Mouse (Mus musculus) hindbrain, embryonic 14.5 days (tissue): ENCODE data around the gene Calcb. TPM values are rescaled to one million over a fixed set of nuclear protein-coding genes. Genes with fewer than 3 reads are reported as not detected.

Source experiments
- ATAC-seq: fragments of 200-750 bp; cut with Nextera tagmentation; 2 replicates; pipeline ENCODE4 v1.8.0; 2017; ENCODE audit warnings: moderate number of reproducible peaks, mild to moderate bottlenecking, moderate TSS enrichment, moderate library complexity; ENCODE audit not compliant: low FRiP score
- DNase-seq: peaks from one replicate; pipeline ENCODE4 v3.0.0-alpha.2; 2015; ENCODE audit warnings: low spot score
- H3K27ac ChIP-seq: fragments of 300-500 bp; sonication (generic); 2 replicates; pipeline ENCODE4 v1.5.1; 2014; ENCODE audit warnings: mild to moderate bottlenecking, moderate library complexity
- H3K27me3 ChIP-seq: fragments of 300-500 bp; sonication (generic); 2 replicates; pipeline ENCODE4 v1.6.1; 2014; ENCODE audit warnings: mild to moderate bottlenecking, low read length, mixed read lengths; ENCODE audit not compliant: control insufficient read depth, insufficient read depth
- H3K36me3 ChIP-seq: fragments of 300-500 bp; sonication (generic); replicated peaks from 2 replicates; pipeline ENCODE4 v1.6.1; 2014; ENCODE audit not compliant: control insufficient read depth, insufficient read depth
- H3K4me1 ChIP-seq: fragments of 300-500 bp; sonication (generic); replicated peaks from 2 replicates; pipeline ENCODE4 v1.6.1; 2014; ENCODE audit warnings: antibody characterized with exemption, low read length, mixed read lengths; ENCODE audit not compliant: control insufficient read depth, insufficient read depth
- H3K4me2 ChIP-seq: fragments of 300-500 bp; sonication (generic); replicated peaks from 2 replicates; pipeline ENCODE4 v1.6.1; 2014; ENCODE audit warnings: mild to moderate bottlenecking, moderate library complexity
- H3K4me3 ChIP-seq: fragments of 300-500 bp; sonication (generic); replicated peaks from 2 replicates; pipeline ENCODE4 v1.5.1; 2014; ENCODE audit warnings: mild to moderate bottlenecking, low read length
- H3K9ac ChIP-seq: fragments of 300-500 bp; sonication (generic); 2 replicates; pipeline ENCODE4 v1.6.1; 2014
- H3K9me3 ChIP-seq: fragments of 300-500 bp; sonication (generic); 2 replicates; pipeline ENCODE4 v1.6.1; 2016; ENCODE audit warnings: low read length; ENCODE audit not compliant: control insufficient read depth
- WGBS: fragments of 180-500 bp; shearing (Covaris S2); extraction: QIAGEN DNeasy Blood & Tissue Kit; methylation state at CpG from one replicate; pipeline ENCODE4 v1.1.7; 2014; 5-methylcytosine and 5-hydroxymethylcytosine counted together
- polyA plus RNA-seq: library from polyadenylated mRNA; unstranded; fragments of >200 nt; fragmentation: Nextera tagmentation; extraction: Ambion mirVana; gene quantifications from 2 replicates; pipeline ENCODE4 v1.2.1, GENCODE M21; 2014

Gene Calcb
- 11.2 and 11.6 TPM in 2 replicates for polyA plus RNA-seq

DNA sequence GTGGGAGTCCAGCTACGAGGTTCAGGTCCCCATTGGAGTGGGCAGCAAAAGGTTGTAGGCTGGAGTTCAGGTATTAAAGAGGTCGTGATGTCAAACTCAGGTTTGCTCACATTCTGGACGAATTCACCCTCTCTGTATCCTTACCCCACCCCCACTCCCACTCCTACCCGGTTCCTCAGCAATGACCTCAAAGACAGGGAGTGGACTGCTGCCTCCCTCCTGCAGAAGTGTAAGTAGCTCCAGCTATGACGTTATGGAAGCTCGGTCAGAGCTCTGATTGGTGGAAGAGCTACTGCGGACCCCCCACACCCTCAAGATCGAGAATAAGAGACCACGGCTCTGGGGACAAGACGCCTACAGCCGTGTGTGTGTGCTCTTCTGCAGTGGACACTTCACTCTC, at the start of gene Calcb:
Calcb (plus strand) TSS at position 344 of the 400 bp plus-strand sequence.
- DNase-seq = no peak
- ATAC-seq = no peak
- WGBS = 6% methylated on average over 11 of the region's 11 CpGs
- Histone ChIP-seq H3K27ac (no peak within 1 kb of the TSS), H3K27me3 (peaks cover 36% of the 10 kb centered on the region), H3K36me3 (no peaks in the 10 kb centered on the region), H3K4me1 (peaks cover 9% of the 10 kb centered on the region), H3K4me3 (peak within 1 kb of the TSS; percentile 12), H3K4me2 (peak within 1 kb of the TSS; percentile 41), H3K9ac (no peak within 1 kb of the TSS), H3K9me3 (no peaks in the 10 kb centered on the region)

DNA sequence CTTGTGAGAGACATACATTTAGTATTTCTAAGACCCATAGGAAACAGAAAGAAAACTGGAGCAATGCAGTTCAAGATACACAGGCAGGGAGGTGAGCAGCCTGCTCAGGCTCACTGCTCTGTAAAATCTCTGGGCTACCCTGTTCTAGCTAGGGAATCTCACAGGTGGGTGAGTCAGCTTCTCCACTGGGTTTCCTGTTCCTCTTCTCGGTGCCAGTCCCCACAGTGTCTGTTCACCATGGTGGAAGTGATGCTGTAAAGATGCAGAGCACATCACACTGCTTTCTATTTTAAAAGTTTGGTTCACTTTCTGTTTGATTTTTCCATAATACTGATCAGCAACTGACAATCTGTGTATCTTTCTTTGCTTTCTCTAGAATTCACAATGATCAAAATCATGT, 47.0 kb upstream of the Calcb start:
- no peak overlapping the region for H3K9ac ChIP-seq
- H3K36me3 ChIP-seq = no peaks in the 10 kb centered on the region
- H3K4me1 ChIP-seq = no peaks in the 10 kb centered on the region
- no peaks in the 10 kb centered on the region for H3K27me3 ChIP-seq
- H3K4me3 ChIP-seq = no peak overlapping the region
- ATAC-seq (no peak), DNase-seq (no peak)
- H3K9me3 ChIP-seq = no peaks in the 10 kb centered on the region
- WGBS = 86% methylated on average over 1 of the region's 1 CpGs
- no peak overlapping the region for H3K4me2 ChIP-seq
- no peak overlapping the region for H3K27ac ChIP-seq

DNA sequence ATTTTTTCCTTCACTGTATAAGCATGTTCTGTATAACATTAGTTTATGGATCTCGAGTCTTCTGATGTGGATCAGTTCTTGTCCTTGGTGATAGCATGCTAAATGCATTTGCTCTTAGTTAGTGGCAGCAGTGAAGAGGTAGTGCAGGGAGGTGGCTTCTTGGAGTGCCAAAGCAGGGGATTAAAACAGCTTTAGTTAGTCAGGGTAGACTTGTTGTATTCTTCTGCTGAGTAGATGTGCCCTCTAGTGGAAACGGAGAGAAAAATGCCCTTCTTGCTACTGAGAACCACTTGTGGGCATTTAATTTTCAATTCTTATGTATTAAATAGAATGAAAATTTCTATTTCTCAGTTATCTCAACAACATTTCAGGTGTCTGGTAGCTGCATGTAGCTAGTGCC, 45.7 kb upstream of the Calcb start:
- no peak overlapping the region for H3K9ac ChIP-seq
- no peaks in the 10 kb centered on the region for H3K9me3 ChIP-seq
- H3K4me2 ChIP-seq = no peak overlapping the region
- H3K27ac ChIP-seq = no peak overlapping the region
- ATAC-seq = no peak
- H3K27me3 ChIP-seq = no peaks in the 10 kb centered on the region
- no peaks in the 10 kb centered on the region for H3K36me3 ChIP-seq
- WGBS = 30% methylated on average over 2 of the region's 2 CpGs
- peak; percentile 66 for DNase-seq
- no peak overlapping the region for H3K4me3 ChIP-seq
- H3K4me1 ChIP-seq = no peaks in the 10 kb centered on the region

DNA sequence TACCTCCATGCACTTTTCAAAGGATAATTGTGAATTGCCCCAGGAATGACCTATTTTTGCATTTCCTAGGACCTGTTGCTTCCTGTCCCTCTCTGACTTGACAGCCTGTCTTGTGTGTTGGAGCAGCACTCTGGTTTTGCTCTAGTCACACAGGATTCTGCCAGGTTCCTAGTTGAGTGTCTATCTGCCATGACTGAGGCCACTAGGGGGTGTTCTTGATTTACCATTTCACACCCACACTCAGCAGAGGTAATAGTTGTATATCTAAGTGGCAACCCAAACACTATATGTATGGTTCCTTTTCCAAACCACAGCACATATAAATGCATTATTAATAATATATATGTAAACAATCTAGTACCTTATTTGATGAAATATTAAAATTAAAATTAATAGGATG, 26.1 kb upstream of the Calcb start:
- no peak for DNase-seq
- Histone ChIP-seq H3K36me3 (no peaks in the 10 kb centered on the region), H3K27ac (no peak overlapping the region), H3K27me3 (no peaks in the 10 kb centered on the region), H3K4me2 (no peak overlapping the region), H3K9me3 (no peaks in the 10 kb centered on the region), H3K9ac (no peak overlapping the region), H3K4me1 (no peaks in the 10 kb centered on the region), H3K4me3 (no peak overlapping the region)
- no peak for ATAC-seq

DNA sequence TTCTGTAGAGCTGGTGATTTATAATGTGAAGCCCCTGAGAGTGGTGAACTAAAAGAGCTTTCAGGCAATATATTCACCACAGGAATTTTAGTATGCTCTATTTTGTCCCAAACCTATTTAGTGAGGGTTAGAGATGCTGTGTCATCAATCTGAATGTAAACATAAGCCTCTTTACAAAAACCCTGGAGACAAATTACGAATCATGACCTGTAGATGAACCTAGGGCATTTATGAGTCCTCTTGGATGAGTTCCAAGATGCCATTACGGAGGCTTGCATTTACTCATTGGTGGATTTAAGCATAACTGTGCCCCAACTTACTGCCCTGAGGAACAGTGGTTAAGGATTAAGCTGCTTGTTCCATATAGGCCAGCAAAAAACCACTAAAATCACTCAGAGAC, 17.6 kb upstream of the Calcb start:
- Histone ChIP-seq H3K9ac (no peak overlapping the region), H3K27me3 (no peaks in the 10 kb centered on the region), H3K9me3 (no peaks in the 10 kb centered on the region), H3K4me3 (no peak overlapping the region), H3K36me3 (no peaks in the 10 kb centered on the region), H3K4me1 (no peaks in the 10 kb centered on the region), H3K4me2 (no peak overlapping the region), H3K27ac (no peak overlapping the region)
- WGBS = 60% methylated on average over 2 of the region's 2 CpGs
- no peak for ATAC-seq
- DNase-seq = peak; percentile 24

DNA sequence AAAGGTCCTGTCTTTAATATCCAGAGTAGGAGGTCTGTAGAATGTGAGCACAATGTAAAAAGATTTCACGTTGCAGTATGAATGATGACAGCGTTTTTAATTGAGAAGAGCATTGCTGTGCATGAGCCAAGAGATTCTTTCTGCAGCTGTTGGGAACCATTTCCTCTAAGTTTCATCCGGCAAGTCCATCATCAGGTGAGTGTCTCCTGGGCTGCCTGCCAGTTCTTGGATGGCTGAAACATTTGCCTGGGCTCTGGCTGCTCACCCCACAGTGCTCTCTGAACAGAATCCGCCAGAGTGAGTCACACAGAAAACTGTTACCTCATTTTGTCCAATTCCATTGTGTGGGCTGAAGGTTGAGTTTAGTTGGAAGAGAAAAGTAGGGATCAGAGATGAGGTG, 11.7 kb upstream of the Calcb start:
- no peak for ATAC-seq
- 86% methylated on average over 4 of the region's 4 CpGs for WGBS
- no peak overlapping the region for H3K4me2 ChIP-seq

DNA sequence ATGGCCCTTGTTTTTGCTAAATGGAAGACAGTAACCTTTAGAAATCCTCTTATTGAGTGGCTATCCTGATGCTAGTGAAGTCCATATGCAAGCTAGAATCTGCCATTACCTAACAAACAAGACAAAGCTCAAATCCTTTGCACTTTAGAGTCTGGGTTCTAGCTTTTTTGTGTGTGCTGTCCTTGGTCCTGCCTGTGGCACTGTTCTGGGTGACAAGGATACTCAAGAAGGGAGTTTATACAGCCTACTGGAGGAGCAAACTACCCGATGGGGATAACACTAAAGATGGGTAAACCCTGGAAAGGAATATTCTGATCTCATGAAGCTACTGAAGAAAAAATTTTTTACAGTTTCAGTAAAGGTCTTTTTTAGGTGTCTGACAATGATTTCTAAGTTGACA, 11.0 kb upstream of the Calcb start:
- no peak overlapping the region for H3K9ac ChIP-seq
- no peak for ATAC-seq

More for the DNA sequence above, 11.7 kb upstream of the Calcb start:
- Histone ChIP-seq H3K4me3 (no peak overlapping the region), H3K9me3 (no peaks in the 10 kb centered on the region), H3K4me1 (no peaks in the 10 kb centered on the region), H3K27ac (no peak overlapping the region), H3K27me3 (no peaks in the 10 kb centered on the region), H3K9ac (no peak overlapping the region), H3K36me3 (no peaks in the 10 kb centered on the region)
- DNase-seq = no peak

DNA sequence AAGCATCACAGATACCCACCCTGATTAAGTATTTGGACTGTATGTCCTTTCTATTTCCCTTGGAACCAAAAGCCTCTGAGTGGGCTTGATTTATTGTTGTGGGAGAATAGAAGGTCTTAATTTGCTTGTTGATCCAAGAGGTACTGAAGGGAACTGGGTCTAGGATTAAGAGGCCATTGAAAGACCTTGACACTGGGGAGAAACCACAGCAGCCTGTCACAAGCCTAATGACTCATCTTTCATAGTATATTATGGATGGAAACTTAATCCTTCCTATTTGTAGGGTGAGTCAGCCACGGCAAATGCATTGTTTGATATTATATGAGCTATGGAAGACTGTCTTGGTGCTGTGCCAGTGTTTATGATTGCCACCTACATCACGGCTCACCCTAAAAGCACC, 8.0 kb upstream of the Calcb start:
- 88% methylated on average over 2 of the region's 2 CpGs for WGBS
- no peak for ATAC-seq

More for the DNA sequence above, 11.0 kb upstream of the Calcb start:
- H3K27me3 ChIP-seq = no peaks in the 10 kb centered on the region
- peak; percentile 21 for DNase-seq
- H3K4me1 ChIP-seq = no peaks in the 10 kb centered on the region
- 88% methylated on average over 1 of the region's 1 CpGs for WGBS
- no peak overlapping the region for H3K4me2 ChIP-seq
- H3K9me3 ChIP-seq = no peaks in the 10 kb centered on the region
- H3K27ac ChIP-seq = no peak overlapping the region
- no peaks in the 10 kb centered on the region for H3K36me3 ChIP-seq
- no peak overlapping the region for H3K4me3 ChIP-seq

DNA sequence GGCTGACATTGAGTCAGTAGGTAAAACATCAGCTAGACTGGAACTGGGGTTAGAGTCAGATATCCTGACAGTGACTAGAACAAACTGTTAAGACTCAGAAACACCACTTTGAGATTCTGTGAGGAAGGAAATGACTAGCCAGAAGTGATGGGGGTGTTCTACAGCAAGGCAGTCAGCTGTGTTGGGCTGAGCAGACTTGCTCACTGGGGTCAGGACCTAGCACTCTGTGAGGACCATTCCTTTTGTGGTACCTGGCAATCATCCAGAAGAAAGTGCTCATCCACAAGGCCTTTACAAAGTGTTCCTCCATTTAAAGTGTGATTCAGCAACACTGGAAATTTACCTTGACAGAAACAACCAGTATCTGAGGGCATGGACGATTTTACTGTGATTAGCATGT, 5.9 kb upstream of the Calcb start:
- Histone ChIP-seq H3K9ac (no peak overlapping the region), H3K27me3 (peaks cover 10% of the 10 kb centered on the region), H3K36me3 (no peaks in the 10 kb centered on the region), H3K4me3 (no peak overlapping the region), H3K9me3 (no peaks in the 10 kb centered on the region), H3K27ac (no peak overlapping the region), H3K4me1 (no peaks in the 10 kb centered on the region), H3K4me2 (no peak overlapping the region)
- peak; percentile 20 for DNase-seq
- WGBS = 90% methylated on average over 1 of the region's 1 CpGs
- no peak for ATAC-seq

More for the DNA sequence above, 8.0 kb upstream of the Calcb start:
- Histone ChIP-seq H3K4me3 (no peak overlapping the region), H3K4me2 (no peak overlapping the region), H3K9ac (no peak overlapping the region), H3K27me3 (no peaks in the 10 kb centered on the region), H3K9me3 (no peaks in the 10 kb centered on the region), H3K4me1 (no peaks in the 10 kb centered on the region), H3K27ac (no peak overlapping the region), H3K36me3 (no peaks in the 10 kb centered on the region)
- no peak for DNase-seq
